Mouse (Mus musculus) heart, adult 11 months (tissue): ENCODE data around the gene Sox5.

Experiments used
- DNase-seq: peaks from one replicate; pipeline ENCODE4 v3.0.0; 2022

The Sox5 gene

DNA sequence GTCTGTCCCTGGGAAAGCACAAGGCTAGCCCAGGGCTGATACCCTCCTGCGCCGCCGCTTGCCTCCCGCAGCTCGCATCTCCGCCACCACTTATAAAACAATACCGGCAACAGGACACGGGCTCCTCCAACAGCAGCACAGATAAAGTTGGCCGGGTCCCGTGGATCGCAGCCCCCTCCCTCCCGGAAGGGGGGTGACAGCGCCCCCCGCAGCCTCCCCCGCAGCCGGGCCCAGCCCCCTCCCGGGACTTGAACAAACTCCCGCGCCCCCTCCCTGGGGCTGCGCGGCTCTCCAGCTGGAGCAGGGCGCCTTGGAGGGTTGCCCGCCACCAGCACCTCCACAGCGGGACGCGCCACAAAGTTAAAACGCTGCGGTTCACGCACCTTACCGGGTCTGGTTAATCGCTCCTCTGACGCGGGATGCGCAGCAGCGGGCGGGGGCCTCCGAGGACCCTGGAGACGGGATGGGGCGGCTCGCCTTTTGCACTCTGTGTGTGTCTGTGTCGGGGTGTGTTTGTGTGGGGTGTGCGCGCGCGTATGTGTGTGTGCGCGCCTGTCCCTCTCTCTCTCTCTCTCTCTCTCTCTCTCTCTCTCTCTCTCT, at the start of gene Sox5:
Sox5 (minus strand) TSS at position 547 of the 600 bp plus-strand sequence.
- DNase-seq: peak; percentile 97

DNA sequence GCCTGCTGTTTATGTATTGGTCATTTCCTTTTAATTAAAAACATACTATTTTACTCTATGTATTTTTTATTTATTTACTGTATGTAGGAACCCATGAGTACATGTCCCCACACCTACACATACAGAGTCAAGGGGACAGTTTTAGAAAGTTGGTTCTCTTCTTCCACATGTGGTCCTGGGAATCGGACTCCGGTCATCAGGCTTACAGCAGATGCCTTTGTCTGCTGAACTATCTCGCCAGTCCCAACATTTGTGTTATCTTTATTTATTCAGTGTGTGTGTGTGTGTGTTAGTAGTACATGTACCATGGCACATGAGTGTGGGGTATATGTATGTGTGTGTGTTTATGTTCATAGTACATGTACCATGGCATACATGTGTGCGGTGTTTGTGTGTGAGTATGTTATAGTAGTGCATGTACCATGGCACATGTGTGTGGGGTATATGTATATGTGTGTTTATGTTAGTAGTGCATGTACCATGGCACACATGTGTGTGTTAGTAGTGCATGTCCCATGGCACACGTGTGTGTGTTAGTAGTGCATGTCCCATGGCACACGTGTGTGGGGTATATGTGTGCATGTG, 43.3 kb upstream of the Sox5 start:
- DNase-seq: peak; percentile 66

DNA sequence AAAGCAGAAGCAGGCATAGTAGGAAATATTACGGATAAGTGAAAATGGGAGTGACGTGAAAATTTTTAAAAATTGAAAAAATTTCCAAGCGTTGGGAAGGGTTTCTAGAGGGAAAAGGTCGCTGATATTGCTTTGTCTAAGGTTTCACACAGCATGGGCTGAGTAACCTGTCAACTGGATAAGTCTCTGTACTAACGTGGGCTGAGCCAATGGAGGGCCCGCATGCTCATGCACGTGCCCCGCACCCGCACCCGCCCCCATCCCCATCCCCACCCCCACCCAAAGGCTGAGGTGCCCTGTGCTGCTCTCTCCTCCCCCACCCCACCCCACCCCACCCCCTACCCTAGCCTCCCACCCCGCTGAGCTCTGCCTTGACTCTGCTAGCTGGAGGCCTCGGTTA, 42.4 kb upstream of the Sox5 start:
- peak; percentile 19 for DNase-seq

DNA sequence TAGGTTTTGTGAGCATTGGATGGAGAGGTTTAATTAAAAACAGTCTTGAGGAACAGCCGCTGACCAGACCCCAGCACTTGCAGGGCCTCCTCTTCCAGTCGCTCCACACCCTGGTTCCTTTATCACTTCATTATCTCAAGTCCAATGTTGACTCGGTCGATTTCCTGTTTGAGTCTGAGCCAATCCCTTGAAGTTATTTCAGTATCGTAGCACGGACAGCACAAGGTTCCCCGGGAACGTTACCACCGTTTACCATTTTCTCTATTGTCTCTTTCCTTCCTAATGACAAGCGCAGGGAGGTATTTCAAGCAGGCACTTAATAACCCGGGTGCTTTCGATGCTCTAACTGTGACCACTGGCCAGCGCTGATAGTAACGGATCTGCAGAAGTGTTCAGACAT, 40.8 kb upstream of the Sox5 start:
- DNase-seq: peak; percentile 45

DNA sequence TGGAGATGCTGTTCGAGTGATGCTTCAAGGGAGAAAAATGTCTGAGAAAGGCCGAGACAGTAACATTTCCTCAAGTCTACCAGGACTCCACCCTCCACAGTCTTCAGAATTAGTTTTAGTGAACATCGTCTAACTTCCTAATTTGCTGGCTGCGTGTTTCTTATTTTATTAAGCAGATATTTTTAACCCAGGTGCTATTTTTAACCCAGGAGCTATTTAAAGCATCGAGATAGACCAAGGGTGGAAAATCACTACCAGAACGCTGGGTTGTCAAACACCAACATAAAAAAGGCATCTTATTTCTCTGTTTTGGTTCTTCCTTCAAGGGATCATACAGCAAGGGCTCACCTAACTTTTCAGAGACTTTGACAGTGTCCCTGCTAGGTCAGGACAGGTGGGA, 39.2 kb upstream of the Sox5 start:
- no peak for DNase-seq

DNA sequence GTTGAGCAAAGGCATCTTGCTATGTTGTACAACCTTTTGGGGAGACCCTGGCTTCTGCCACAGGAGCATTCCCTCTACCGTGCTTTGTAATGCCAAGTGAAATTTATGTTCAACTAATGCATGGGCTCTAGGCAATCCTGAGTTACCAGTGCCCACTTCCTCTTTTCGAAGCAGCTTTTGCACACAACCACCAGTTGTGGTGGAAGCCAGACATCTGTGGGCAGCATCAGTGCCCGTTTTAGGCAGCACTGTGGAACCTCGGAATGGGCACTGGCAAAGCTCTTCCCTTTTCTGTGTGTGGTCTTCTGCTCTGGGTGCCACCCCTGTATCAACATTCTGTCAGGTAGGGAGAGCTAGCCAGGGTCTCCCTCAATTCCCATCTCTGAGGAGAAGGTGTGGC, 36.2 kb upstream of the Sox5 start:
- peak; percentile 66 for DNase-seq

DNA sequence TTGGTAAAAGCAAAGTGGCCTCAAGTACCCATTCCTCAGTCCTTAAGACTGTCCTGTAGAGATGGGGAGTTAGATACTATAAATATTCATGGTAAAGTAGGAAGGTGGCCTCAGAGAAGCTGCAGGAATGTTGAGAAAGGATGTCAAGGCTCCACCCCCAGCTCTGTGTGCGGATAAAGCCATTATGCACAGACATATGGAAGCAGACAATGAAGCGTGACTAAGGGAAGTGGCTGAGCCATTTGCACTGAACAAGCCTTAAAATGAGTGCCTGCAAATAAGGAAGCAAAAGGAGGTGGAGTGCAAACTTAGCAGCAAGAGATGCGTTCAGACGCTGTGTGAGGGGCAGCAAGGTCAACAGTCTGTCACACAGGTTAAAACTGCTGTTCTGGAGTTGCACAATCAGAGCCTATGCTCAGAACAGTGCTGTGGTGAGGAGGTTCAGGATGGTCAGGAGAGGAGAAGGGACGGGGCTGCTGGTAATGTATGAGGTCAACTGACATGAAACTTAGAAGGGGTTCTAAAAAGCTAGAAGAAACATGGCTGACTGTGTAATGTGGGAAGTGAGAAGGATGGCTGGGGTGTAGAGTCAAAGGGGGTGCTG, 35.7 kb upstream of the Sox5 start:
- peak; percentile 76 for DNase-seq

DNA sequence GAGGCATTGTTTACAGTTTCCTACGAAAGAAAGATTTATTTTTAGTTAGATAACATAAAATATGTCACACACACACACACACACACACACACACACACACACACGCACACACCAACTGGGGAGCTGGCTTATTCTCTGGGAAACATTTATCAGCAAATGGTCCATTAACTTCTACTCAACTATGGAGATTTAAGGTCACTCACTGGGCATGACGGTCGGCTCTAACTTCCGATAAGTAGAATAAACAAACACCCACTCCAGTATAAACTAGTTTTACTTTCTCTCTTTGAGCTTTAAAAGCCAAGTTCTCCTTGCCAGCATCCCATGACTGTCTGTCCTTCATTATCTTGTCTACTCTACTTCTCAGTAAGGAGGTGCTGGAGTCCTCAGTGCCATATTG, 33.8 kb upstream of the Sox5 start:
- no peak for DNase-seq

DNA sequence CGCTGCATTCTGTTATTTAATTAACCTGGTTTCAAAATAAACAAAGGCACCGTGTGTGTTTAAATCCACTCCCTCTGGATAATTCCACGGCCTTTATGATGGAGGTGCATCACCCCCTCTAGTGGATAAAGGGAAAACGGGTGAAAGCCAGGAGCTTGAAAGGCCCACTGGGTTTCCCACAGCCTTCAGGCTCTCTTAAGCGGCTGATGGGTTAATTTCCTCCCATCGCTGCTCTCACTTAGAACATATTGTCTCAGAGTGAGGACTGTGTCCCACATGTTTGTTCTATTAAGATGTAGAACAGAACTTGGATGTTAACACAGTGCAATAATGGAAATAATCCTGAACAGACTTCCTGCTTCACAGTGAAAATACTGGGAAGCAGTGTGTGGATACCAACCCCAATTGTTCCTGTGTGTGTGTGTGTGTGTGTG, 33.2 kb upstream of the Sox5 start:
- peak; percentile 89 for DNase-seq

DNA sequence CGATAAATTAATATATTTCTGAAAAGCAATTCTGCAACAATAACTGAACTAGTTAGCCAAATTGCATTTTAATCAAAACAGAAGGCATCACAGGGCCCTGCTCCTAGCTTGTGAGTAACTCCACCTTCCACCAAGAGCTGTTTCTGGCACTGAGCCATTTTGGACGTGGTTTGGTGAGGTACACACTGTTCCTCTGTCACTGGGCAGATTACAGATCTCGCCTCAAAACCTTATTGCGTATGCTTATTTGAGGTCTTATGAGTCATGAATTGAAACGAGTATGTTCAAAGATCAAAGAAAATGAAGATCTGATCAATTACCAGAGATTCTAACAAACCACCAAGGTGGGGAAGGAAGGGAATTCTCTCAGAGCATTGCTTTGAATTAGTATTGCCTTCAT, 22.5 kb upstream of the Sox5 start:
- peak; percentile 25 for DNase-seq

DNA sequence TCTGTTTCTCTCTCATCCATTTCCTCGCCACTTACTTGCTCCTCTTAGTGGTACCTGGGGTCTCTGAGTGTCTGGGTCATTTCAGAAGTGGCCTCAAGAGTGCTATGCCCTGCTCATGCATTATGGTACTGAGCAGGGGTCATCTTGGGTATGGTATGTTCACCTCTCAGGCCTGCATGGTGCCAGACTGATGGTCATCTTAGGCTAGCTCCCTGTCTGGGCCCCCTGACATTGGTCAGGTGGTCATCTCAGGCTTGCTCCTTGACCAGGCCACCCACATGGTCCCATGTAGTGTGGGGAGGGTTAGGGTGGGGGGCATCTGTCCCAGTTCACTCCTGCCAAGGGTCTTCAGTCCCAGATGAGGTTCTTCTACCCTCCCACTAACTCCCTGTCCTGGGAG, 21.3 kb upstream of the Sox5 start:
- DNase-seq: peak; percentile 60

DNA sequence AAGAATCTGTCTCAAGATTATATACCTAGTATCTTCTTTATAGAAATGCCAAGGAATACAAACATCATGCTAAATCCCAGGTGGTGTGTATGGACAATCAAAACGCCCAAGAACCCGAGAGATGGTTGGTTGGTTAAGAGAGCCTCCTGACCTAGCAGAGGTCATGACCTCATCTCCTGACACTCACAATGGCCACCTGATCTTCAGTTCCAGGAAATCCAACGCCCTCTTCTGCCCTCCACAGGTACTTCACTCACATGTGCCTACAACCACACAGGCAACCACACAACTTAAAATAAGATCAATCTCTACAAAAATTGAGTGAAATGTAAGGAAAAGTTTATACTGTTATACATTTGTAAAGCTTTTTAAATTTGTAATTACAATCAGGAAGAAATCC, 12.6 kb upstream of the Sox5 start:
- DNase-seq: peak; percentile 34

DNA sequence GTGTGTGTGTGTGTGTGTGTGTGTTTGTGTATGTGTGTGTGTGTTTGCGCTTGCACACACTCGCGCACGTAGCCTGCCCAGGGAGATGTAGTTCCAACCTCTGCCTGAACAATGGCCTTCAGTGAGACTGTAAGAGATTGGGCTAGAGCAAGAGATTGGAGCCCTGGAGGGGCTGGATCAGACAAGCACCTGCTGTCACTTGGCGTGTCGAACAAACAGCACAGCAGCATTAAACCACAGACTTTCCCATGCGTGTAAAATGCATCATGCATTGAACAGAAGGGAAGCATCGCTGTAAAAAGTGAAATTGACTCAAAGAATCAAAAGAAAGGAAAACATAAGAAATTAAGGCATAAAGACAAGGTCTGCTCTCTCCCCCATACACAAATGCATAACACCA, 11.1 kb upstream of the Sox5 start:
- DNase-seq: peak; percentile 77

DNA sequence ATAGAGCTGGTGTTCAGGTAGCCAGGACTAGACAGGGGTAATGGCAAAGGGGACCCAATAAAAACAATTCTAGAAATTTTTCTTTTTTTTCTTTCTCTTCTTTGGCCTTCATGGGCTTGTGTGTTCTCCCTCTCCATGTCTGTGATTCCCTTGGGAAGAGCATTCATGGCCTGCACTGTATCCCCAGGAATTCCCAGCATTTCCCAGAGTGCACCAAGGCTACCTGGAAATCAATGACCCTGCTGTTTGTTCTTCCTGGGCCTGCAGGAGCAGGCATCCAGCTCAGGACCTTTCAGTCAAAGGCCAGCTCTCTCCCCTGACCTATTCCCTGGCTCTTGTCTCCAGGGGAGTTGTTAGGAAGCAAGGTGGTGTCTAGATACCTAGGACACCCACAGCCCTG, 1.5 kb upstream of the Sox5 start:
- DNase-seq: peak; percentile 86

DNA sequence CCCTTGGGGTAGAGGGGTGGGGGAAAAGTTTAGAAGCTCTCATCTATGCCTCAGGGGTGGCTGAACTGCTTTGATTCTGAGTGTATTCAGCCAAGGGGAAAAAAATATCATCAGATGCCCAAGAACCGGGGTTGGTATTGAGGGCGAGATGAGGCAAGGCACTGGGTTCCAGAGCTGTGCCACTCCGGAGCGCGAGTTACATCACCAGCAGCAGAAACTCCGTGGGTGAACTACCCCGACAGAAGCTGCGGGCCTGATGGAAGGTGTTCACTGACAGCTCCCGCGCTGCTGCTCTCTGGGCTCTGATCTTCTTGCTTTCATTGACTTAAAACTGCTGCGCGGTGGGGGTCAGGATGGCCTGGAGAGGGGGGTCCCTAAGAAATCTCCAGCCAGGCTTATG, 1.1 kb upstream of the Sox5 start:
- no peak for DNase-seq

DNA sequence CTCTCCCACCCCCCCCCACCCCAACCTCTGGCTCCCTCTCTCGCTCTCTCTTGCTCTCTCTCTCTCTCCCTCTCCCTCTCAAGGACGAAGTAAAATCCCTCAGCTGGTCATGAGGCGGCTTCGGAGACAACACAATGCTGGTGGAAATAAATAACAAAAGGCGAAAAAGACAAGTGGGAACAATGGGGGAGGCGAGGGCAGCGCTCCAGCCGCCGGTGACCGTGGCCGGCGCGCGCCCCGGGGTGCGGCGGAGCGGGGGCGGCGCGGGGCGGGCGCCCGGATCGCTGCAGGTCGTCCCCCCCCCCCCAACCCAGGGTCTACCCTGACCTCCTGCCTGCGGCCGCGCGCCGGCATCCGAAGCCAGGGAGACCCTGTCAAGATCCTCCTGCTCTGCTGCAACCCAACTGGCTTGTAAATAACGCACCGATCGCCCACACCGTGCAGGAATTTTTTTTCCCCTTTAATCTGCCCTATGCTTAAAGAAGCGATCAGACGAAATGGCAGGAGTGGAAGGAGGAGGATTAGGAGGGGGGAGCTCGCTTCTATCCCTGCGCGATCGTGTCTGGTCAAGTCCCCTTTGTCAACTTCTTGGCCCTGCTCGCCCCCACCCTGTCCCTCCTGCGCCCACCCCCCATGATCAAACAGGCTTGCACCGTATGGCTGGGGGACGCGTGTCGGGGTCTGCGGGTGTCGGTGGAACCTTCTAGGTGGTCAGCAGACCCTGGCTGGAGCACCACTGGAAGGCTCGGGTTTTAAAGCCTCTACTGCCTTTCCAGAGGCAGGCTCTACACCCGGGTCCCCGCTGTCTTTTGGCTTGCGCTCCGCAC, 467 bp upstream of the Sox5 start:
- DNase-seq: peak; percentile 90

DNA sequence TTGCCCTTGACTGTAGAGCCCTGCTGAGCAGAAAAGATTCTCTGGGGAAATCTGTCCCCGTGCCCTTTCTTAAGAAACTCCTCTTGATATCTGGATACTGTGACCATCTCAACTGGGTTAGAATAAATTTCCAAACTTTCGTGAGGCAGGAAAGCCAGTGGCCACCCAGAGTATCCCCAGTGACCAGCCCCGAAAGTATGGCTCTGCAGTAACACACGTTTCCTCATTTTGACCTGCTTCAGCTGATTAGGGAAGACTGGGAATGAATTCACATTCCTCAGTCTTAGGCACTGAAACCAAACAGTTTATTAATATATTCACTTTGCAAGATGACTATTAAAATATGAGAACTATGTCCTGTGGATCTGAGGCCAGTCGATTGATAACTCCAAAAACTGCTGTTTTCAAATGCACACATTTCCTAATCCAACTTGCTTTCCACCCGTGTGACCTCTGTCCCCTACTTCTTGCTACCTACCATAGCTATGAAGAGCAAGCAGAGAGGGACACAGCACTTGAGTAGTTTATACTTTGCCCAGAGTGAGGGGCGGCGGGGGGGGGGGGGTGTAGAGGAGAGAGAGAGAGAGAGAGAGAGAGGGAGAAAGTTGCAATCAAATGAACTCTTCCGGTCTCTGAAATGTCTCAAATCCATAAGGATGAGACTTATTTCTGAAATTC, 1.0 kb downstream of the Sox5 start:
- DNase-seq: peak; percentile 84

DNA sequence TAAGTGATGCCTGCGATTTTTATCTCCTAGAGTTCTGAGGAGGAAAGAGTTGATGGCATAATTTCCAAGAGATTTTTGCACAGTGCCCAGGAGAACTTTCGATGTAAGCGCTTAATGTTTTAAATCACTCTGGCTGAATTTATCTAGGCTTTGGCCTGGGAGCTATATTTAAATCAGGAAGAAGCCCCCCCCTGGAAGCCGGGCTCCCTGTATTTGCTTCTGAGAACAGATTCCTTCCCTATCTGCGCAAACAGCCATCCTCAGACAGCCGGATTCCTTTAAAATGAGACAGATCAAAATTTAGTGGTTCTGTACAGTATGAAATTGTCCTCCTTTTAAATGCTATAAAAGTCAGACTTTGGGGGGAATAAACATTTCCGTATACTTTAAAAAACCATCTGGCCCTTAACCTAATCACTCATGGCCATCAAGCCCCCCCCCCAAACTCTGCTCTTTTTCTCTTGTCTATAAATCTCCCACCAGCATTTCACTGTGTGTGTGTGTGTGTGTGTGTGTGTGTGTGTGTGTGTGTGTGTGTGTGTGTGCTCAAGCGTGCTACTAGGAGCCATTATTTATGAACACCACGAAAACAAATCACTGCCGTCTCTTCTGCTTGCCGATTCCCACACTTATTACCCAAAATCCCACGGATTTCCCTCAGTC, 1.7 kb downstream of the Sox5 start:
- peak; percentile 80 for DNase-seq

DNA sequence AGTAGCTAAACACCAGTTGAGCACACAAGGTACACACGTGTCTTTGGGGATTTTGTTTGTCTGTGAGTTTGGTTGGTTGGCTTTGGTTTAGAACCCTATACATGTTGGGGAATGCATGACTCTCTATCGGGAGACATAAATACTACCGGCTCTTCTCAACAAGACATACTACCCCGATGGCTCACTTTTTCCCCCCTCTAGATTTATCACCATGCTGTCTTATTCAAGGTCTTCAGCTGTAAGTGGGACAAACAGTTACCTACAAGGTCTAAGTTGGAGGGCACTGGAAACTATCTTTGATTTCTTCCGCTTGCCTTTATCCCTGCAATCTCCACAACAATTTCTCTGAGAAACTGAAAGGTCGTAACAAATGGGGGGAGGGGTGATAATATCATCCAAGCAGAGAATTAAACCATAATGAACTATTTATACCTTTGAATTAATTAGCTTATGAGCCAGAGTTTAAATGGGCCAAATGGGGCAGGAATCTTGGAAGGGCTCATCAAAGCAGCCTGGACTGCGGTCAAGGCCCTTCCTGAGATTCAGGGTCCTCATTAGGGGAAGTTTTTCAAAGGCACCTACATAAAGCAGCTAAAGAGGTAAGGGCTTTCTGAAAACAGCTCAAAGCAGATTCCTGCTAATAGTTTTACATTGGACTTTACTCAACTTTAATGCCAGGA, 4.3 kb downstream of the Sox5 start:
- DNase-seq: peak; percentile 55

DNA sequence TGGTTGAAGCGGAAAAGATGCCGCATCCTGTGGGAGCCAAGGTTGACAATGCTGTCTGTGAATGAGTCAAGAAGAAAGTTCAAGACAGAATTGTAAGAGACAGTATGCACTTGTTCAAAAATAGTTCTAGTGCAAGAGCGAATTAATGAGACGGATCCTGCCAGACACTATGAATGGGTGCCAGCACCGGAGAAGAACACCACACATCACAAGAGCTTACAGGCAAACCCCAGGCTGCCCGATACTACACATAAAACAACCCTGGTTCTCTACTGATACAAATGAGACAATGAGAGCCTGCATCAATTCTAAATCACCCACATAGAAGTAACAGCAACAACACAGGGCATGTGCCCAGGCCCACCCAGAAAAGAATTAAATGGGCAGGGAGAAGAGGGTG, 8.0 kb downstream of the Sox5 start:
- DNase-seq: peak; percentile 75

DNA sequence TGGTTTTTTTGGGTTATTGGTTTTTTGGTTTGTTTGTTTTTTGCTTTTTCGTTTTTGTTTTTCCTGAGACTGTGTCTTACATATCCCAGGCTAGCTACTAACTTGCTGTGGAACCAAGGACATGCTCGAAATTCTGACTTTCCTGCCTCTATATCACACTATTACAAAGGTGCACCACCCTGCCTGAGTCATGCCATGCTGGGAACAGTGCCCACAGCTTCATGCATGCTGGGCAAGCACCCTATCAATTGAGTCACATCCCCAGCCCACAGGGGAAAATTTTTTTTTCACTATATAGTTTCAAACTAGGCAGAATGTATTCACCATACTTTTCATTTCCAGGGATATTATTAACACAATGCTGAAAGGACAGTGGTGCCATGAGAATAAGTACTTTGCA, 8.8 kb downstream of the Sox5 start:
- peak; percentile 85 for DNase-seq
